Mouse (Mus musculus): ENCODE measurements around the gene Pygl. TPM values are rescaled to one million over a fixed set of nuclear protein-coding genes. Genes with fewer than 3 reads are reported as not detected.
A peak's percentile ranks its signal among the peaks of the same experiment; 100 is the strongest.

Pygl gene
- total and polyA plus RNA-seq, 3 experiments, result 13.9 to 26.9 TPM; not detected in 1

DNA sequence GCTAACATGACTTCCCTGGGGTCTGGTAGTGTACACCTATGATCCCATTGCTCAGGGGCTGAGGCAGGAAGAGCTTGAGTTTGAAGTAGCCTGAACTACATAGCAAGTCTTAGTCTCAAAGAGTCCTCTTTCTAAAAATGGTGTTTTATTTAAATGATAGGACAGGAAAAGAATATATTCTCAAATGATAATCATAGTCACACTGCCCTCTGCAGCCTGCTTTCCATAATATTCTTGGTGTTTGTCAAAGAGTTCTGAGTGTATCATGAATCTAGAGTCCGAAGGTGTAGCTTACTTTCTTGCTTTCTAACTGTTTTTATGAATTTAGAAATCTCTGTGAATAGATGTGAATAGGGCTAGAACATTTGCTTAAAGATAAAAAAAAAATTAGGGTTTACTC is 61.3 kb downstream of the Pygl start:
- no peaks in the 10 kb centered on the region for H3K4me1 ChIP-seq (ENCODE audit: control insufficient read depth in 1 of 2, insufficient read depth in 2 of 2, low read length in 2 of 2)
- H3K27ac ChIP-seq (ENCODE audit: control insufficient read depth, low read depth, low read length), result no peak overlapping the region
- no peaks in the 10 kb centered on the region for H3K36me3 ChIP-seq (ENCODE audit: control insufficient read depth in 1 of 2, insufficient read depth in 2 of 2, low read length in 2 of 2)
- no peak overlapping the region for H3K4me3 ChIP-seq (ENCODE audit: control insufficient read depth in 1 of 2, insufficient read depth in 1 of 2, low read depth in 2 of 2, low read length in 2 of 2)
- no peaks in the 10 kb centered on the region for H3K79me2 ChIP-seq (ENCODE audit: control insufficient read depth, insufficient read depth, low read length, poor library complexity)
- no peaks in the 10 kb centered on the region for H3K9me3 ChIP-seq (replicated peaks; ENCODE audit: insufficient read depth, low read length)
- H3K9ac ChIP-seq (ENCODE audit: control insufficient read depth, low read depth, low read length, poor library complexity, severe bottlenecking), result no peak overlapping the region
- H3K27me3 ChIP-seq (ENCODE audit: control insufficient read depth in 1 of 2, insufficient read depth in 2 of 2, low read length in 2 of 2), result no peaks in the 10 kb centered on the region; a peak in 1 of 4 replicates
- no peak for DNase-seq (ENCODE audit: low read depth, low spot score)
- TF ChIP-seq CTCF (IDR thresholded peaks at IDR 0.05 in 2 of 3, conservative IDR thresholded peaks at IDR 0.05 in 1 of 3; ENCODE audit: control insufficient read depth in 1 of 3, insufficient read depth in 1 of 3, low read depth in 2 of 3, low read length in 3 of 3, poor library complexity in 1 of 3, severe bottlenecking in 1 of 3) (peak in 1 of 3 experiments; percentile 51; a peak in 2 of 6 replicates), MAFK (IDR thresholded peaks at IDR 0.05; ENCODE audit: borderline replicate concordance, low read depth, low read length) (no peak), RAD21 (IDR thresholded peaks at IDR 0.05; ENCODE audit: low read depth, low read length) (peak; percentile 64), GABPA (IDR thresholded peaks at IDR 0.05; ENCODE audit: low read depth, low read length) (no peak), ZC3H11A (IDR thresholded peaks at IDR 0.05; ENCODE audit: low read depth, low read length) (peak; percentile 59), SMC3 (IDR thresholded peaks at IDR 0.05; ENCODE audit: low read depth, low read length) (peak; percentile 56)

DNA sequence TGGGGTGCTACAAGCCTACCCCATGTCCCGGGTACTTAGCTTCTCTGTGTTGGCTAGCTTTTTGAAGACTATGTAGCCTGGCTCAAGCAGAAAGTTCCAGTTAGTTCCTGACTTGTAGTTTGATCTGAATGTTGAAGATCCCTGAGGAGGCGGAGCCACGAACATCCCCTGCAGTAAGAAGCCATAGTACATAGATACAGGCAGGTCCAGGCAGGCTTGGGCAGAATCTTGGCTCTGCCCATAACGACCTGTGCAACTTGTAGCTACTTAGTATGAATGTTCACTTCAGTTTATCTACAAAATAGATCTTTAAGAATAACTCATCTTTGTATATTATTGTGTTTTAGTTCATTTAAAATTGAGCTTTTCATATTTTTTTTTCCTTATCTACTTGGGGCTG is 63.3 kb downstream of the Pygl start:
- no peak overlapping the region for H3K9ac ChIP-seq (ENCODE audit: control insufficient read depth, low read depth, low read length, poor library complexity, severe bottlenecking)
- H3K27me3 ChIP-seq (ENCODE audit: control insufficient read depth in 1 of 2, insufficient read depth in 2 of 2, low read length in 2 of 2), result peaks cover 0 to 1% of the 10 kb centered on the region in 2 experiments; a peak in 2 of 4 replicates
- no peak for DNase-seq (ENCODE audit: low read depth, low spot score)

DNA sequence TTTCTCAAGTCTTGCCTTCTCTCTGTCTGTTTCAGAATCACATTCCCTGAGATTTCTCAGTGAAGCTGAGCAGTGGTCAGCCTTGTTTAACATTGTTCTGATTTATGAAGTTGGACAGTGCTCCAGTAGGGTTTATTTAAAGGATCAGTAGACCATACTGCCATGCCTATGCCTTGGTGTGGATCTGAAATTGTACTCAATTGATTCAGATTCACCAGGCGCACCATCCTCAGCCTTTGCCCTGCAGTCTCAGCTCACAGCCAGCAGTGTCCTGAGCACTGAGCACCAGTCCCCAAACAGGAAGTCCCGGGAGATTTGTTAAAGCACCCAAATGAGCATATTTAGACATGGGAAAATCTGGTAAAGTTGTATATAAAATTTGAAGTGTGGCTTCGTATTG is 66.5 kb downstream of the Pygl start:
- no peaks in the 10 kb centered on the region for H3K79me2 ChIP-seq (ENCODE audit: control insufficient read depth, insufficient read depth, low read length, poor library complexity)
- H3K4me1 ChIP-seq (ENCODE audit: control insufficient read depth in 1 of 2, insufficient read depth in 2 of 2, low read length in 2 of 2), result no peaks in the 10 kb centered on the region; a peak in 1 of 4 replicates
- no peaks in the 10 kb centered on the region; a peak in 1 of 4 replicates for H3K36me3 ChIP-seq (ENCODE audit: control insufficient read depth in 1 of 2, insufficient read depth in 2 of 2, low read length in 2 of 2)
- H3K9ac ChIP-seq (ENCODE audit: control insufficient read depth, low read depth, low read length, poor library complexity, severe bottlenecking), result no peak overlapping the region
- peaks cover 0 to 1% of the 10 kb centered on the region in 2 experiments; a peak in 2 of 4 replicates for H3K27me3 ChIP-seq (ENCODE audit: control insufficient read depth in 1 of 2, insufficient read depth in 2 of 2, low read length in 2 of 2)
- H3K9me3 ChIP-seq (replicated peaks; ENCODE audit: insufficient read depth, low read length), result no peaks in the 10 kb centered on the region
- TF ChIP-seq ETS1 (IDR thresholded peaks at IDR 0.05; ENCODE audit: low read depth, low read length) (no peak), POLR2AphosphoS5 (IDR thresholded peaks at IDR 0.05; ENCODE audit: borderline replicate concordance, low read depth, low read length) (no peak), RAD21 (IDR thresholded peaks at IDR 0.05; ENCODE audit: low read depth, low read length) (no peak), BHLHE40 (IDR thresholded peaks at IDR 0.05; ENCODE audit: borderline replicate concordance, low read depth, low read length) (no peak), KAT2A (conservative IDR thresholded peaks at IDR 0.05; ENCODE audit: low read depth, low read length) (no peak), POLR2AphosphoS2 (IDR thresholded peaks at IDR 0.05; ENCODE audit: low read length) (no peak), MEF2A (IDR thresholded peaks at IDR 0.05; ENCODE audit: extremely low read depth, insufficient replicate concordance, low read depth, low read length, poor library complexity, severe bottlenecking) (no peak), NRF1 (IDR thresholded peaks at IDR 0.05; ENCODE audit: insufficient read depth, low read depth, low read length, poor library complexity, severe bottlenecking) (no peak), E2F4 (IDR thresholded peaks at IDR 0.05; ENCODE audit: borderline replicate concordance, low read depth, low read length) (no peak), TAL1 (IDR thresholded peaks at IDR 0.05; ENCODE audit: low read length) (no peak), UBTF (IDR thresholded peaks at IDR 0.05; ENCODE audit: borderline replicate concordance, insufficient read depth, low read depth, low read length) (no peak), CHD1 (IDR thresholded peaks at IDR 0.05; ENCODE audit: low read depth, low read length) (no peak), USF1 (IDR thresholded peaks at IDR 0.05; ENCODE audit: low read depth, low read length) (no peak), ZC3H11A (IDR thresholded peaks at IDR 0.05; ENCODE audit: low read depth, low read length) (no peak), MAFK (IDR thresholded peaks at IDR 0.05; ENCODE audit: borderline replicate concordance, low read depth, low read length) (no peak), CHD2 (IDR thresholded peaks at IDR 0.05; ENCODE audit: low read length) (no peak), ZNF384 (IDR thresholded peaks at IDR 0.05; ENCODE audit: low read depth, low read length) (no peak), USF2 (IDR thresholded peaks at IDR 0.05; ENCODE audit: borderline replicate concordance in 1 of 2, insufficient read depth in 1 of 2, low read depth in 1 of 2, low read length in 2 of 2) (no peak)
- no peak for DNase-seq (ENCODE audit: low read depth, low spot score)
- no peak overlapping the region for H3K4me3 ChIP-seq (ENCODE audit: control insufficient read depth in 1 of 2, insufficient read depth in 1 of 2, low read depth in 2 of 2, low read length in 2 of 2)
- no peak overlapping the region for H3K27ac ChIP-seq (ENCODE audit: control insufficient read depth, low read depth, low read length)

More for the DNA sequence above, 63.3 kb downstream of the Pygl start:
- Histone ChIP-seq H3K79me2 (ENCODE audit: control insufficient read depth, insufficient read depth, low read length, poor library complexity) (no peaks in the 10 kb centered on the region), H3K9me3 (replicated peaks; ENCODE audit: insufficient read depth, low read length) (no peaks in the 10 kb centered on the region), H3K4me1 (ENCODE audit: control insufficient read depth in 1 of 2, insufficient read depth in 2 of 2, low read length in 2 of 2) (no peaks in the 10 kb centered on the region), H3K27ac (ENCODE audit: control insufficient read depth, low read depth, low read length) (no peak overlapping the region), H3K36me3 (ENCODE audit: control insufficient read depth in 1 of 2, insufficient read depth in 2 of 2, low read length in 2 of 2) (no peaks in the 10 kb centered on the region; a peak in 1 of 4 replicates), H3K4me3 (ENCODE audit: control insufficient read depth in 1 of 2, insufficient read depth in 1 of 2, low read depth in 2 of 2, low read length in 2 of 2) (no peak overlapping the region)
- TF ChIP-seq MAX (IDR thresholded peaks at IDR 0.05; ENCODE audit: low read length), result no peak
- no peak for TF ChIP-seq SIN3A (IDR thresholded peaks at IDR 0.05; ENCODE audit: low read length)
- TF ChIP-seq MAZ (IDR thresholded peaks at IDR 0.05; ENCODE audit: low read depth, low read length), result no peak
- no peak for TF ChIP-seq USF1 (IDR thresholded peaks at IDR 0.05; ENCODE audit: low read depth, low read length)
- TF ChIP-seq UBTF (IDR thresholded peaks at IDR 0.05; ENCODE audit: borderline replicate concordance, insufficient read depth, low read depth, low read length), result no peak

All from MEL (cell line).